Mouse (Mus musculus) midbrain, postnatal 0 days (tissue): ENCODE data around the gene Fyn. TPM values are rescaled to one million over a fixed set of nuclear protein-coding genes. Genes with fewer than 3 reads are reported as not detected.

Experiments used
- ATAC-seq: fragments of 200-750 bp; cut with Nextera tagmentation; 2 replicates; pipeline ENCODE4 v1.8.0; 2017; ENCODE audit warnings: moderate number of reproducible peaks, mild to moderate bottlenecking, moderate TSS enrichment, moderate library complexity; ENCODE audit not compliant: low FRiP score
- DNase-seq: peaks from one replicate; pipeline ENCODE4 v3.0.0-alpha.2; 2015; ENCODE audit warnings: low spot score
- H3K27ac ChIP-seq: fragments of 300-500 bp; sonication (generic); 2 replicates; pipeline ENCODE4 v1.5.1; 2014; ENCODE audit warnings: low read depth, mild to moderate bottlenecking, low read length, mixed read lengths
- H3K27me3 ChIP-seq: fragments of 300-500 bp; sonication (generic); 2 replicates; pipeline ENCODE4 v1.6.1; 2014; ENCODE audit warnings: low read length, control low read depth, mixed read lengths; ENCODE audit not compliant: insufficient read depth
- H3K36me3 ChIP-seq: fragments of 300-500 bp; sonication (generic); 2 replicates; pipeline ENCODE4 v1.6.1; 2014; ENCODE audit warnings: low read length, control low read depth, mixed read lengths; ENCODE audit not compliant: insufficient read depth
- H3K4me1 ChIP-seq: fragments of 300-500 bp; sonication (generic); 2 replicates; pipeline ENCODE4 v1.6.1; 2014; ENCODE audit warnings: mild to moderate bottlenecking, control low read depth, antibody characterized with exemption, low read length, mixed read lengths; ENCODE audit not compliant: insufficient read depth
- H3K4me2 ChIP-seq: fragments of 300-500 bp; sonication (generic); 2 replicates; pipeline ENCODE4 v1.6.1; 2014; ENCODE audit warnings: low read depth, mild to moderate bottlenecking, low read length, mixed read lengths; ENCODE audit not compliant: poor library complexity, severe bottlenecking
- H3K4me3 ChIP-seq: fragments of 300-500 bp; sonication (generic); 2 replicates; pipeline ENCODE4 v1.5.1; 2014; ENCODE audit warnings: low read depth, mild to moderate bottlenecking, low read length, moderate library complexity
- H3K9ac ChIP-seq: fragments of 300-500 bp; sonication (generic); replicated peaks from 2 replicates; pipeline ENCODE4 v1.6.1; 2014; ENCODE audit warnings: mild to moderate bottlenecking, low read length, moderate library complexity, mixed read lengths; ENCODE audit not compliant: poor library complexity, severe bottlenecking
- H3K9me3 ChIP-seq: fragments of 300-500 bp; sonication (generic); 2 replicates; pipeline ENCODE4 v1.6.1; 2016; ENCODE audit warnings: low read length, control low read depth
- CTCF ChIP-seq: IDR thresholded peaks from 2 replicates; pipeline ENCODE4 v1.5.1; 2016; ENCODE audit warnings: antibody characterized with exemption, mild to moderate bottlenecking
- WGBS: fragments of 180-500 bp; shearing (Covaris S2); extraction: QIAGEN DNeasy Blood & Tissue Kit; methylation state at CpG from one replicate; pipeline ENCODE4 v1.1.7; 2014; 5-methylcytosine and 5-hydroxymethylcytosine counted together
- polyA plus RNA-seq: library from polyadenylated mRNA; unstranded; fragments of >200 nt; fragmentation: Nextera tagmentation; extraction: Ambion mirVana; gene quantifications from 2 replicates; pipeline ENCODE4 v1.2.1, GENCODE M21; 2015
- total RNA-seq: library from RNA; depleted of rRNA; stranded (reverse); fragments of >200 nt; gene quantifications from 2 replicates; pipeline ENCODE4 v1.2.3, GENCODE M21; 2014

Fyn gene
- total and polyA plus RNA-seq, 2 experiments from 2014 or later, result 82.9 to 121 TPM

- 93% methylated on average over 6 of the region's 6 CpGs for WGBS
- Histone ChIP-seq H3K4me2 (no peak overlapping the region), H3K27me3 (no peaks in the 10 kb centered on the region), H3K9ac (no peak overlapping the region), H3K36me3 (no peaks in the 10 kb centered on the region), H3K27ac (no peak overlapping the region), H3K4me1 (peaks cover 4% of the 10 kb centered on the region; the same call in 1 of the 2 replicates), H3K4me3 (no peak overlapping the region), H3K9me3 (no peaks in the 10 kb centered on the region)
- DNase-seq, result no peak
- no peak for ATAC-seq
- no peak for TF ChIP-seq CTCF
Observed at GRCm38 (mm10) chr10:39410151-39410649, 41.5 kb downstream of the Fyn start.

DNA sequence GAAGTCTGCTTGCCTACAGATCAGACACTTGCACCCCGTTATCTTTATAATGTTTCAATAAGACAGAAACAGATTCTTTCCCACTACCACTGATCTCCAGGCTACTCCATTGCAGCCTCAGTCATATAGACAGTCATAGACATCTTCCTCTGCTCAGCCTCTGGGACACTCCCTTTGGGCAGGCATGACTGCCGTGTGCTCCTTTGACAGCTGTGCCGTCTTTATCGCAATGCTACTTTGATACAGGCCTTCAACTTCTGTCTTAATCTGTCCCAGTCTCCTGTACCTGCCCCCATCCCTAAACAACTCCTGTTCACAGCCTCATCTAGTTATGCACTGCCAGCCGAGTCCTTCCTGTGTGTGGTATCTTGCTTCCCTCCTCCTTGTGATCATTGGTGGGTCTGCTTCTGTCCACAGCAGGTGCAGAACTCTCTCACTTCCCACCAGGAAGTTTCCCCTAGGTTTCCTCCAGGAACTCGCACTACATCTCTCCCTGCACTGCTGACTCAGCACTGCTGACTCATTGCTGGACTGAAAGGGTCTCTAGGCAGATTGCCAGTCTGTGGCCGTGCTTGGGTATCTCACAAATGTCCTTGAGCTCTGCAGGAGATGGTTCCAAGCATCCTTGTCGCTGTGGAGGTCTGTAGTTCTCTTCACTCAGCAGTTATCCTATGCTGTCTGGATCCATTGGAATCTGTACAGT is 43.4 kb downstream of the Fyn start:
- Histone ChIP-seq H3K27ac (no peak overlapping the region), H3K9me3 (no peaks in the 10 kb centered on the region), H3K9ac (no peak overlapping the region), H3K4me1 (0 out of 2 replicates have a peak, but pooled peaks cover under 1% of the 10 kb centered on the region), H3K36me3 (no peaks in the 10 kb centered on the region), H3K4me2 (no peak overlapping the region), H3K27me3 (no peaks in the 10 kb centered on the region), H3K4me3 (no peak overlapping the region)
- TF ChIP-seq CTCF, result no peak
- WGBS, result 70% methylated on average over 8 of the region's 8 CpGs
- ATAC-seq (no peak), DNase-seq (peak; percentile 63)

DNA sequence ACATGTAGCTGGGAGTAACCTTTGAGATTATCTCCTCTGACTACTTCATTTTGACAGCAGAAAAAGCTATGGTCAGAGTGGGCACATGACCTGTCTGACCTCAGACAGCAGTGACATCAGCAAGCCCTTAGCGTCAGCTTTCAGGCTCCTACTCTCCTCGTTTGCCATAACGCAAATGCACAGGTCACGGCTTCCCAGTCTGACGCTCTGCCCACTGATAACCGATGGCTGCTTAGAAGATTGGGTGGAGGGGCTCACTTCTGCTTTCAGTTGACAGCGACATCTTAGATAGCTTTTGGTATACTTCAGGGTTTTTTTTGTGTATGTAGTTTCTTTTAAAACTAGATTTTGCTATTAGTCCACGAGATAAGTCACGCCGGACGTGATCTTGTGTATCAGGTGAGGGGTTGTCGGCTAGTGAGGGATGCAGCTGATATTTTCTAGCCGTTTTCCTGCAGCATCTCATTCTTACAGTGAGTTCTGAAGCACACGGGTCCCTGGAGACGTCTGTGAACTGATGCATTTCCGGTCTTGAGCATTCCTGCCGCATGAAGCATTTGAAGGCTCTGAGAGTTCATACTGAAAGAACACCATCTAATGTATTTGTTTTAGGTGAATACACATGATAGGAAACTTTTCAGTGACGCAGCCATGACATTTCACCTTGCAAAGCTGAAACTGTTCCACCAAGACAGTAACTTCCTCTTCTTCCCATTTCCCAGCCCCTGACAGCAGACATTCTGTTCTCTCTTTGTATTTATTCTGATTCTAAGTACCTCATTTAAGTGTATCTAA is 44.4 kb downstream of the Fyn start:
- no peak overlapping the region for H3K4me3 ChIP-seq
- no peak for TF ChIP-seq CTCF
- no peaks in the 10 kb centered on the region for H3K9me3 ChIP-seq
- no peak for ATAC-seq
- no peak overlapping the region for H3K4me2 ChIP-seq
- no peaks in the 10 kb centered on the region for H3K27me3 ChIP-seq
- H3K4me1 ChIP-seq, result peaks cover 6% of the 10 kb centered on the region; the same call in 1 of the 2 replicates
- H3K36me3 ChIP-seq, result no peaks in the 10 kb centered on the region
- 77% methylated on average over 18 of the region's 18 CpGs for WGBS
- DNase-seq, result no peak
- H3K9ac ChIP-seq, result no peak overlapping the region
- H3K27ac ChIP-seq, result no peak overlapping the region

DNA sequence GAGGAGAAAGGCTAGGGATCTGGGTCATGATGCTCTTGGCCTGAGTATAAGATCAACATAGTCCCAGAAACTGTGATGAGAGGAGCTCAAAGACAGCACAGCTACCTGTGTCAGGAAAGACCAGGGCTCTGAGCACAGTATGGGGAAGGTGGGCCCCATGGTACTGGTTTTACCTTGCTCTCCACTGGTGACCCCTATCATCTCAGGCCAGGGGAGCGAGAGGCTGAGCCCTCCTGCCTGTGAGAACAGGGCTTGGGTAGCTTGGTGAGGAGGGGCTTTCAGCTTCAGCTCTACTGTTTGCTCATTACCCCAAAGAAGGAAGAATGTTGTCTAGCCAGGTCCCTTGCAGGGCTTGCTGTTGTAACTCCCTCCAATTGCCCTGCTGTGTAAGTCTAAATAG is 45.4 kb downstream of the Fyn start:
- ATAC-seq (no peak), DNase-seq (no peak)
- no peaks in the 10 kb centered on the region for H3K27me3 ChIP-seq
- no peaks in the 10 kb centered on the region for H3K9me3 ChIP-seq
- no peak overlapping the region for H3K9ac ChIP-seq
- H3K4me1 ChIP-seq, result peaks cover 6% of the 10 kb centered on the region; the same call in 1 of the 2 replicates
- no peak overlapping the region for H3K4me3 ChIP-seq
- H3K36me3 ChIP-seq, result no peaks in the 10 kb centered on the region
- no peak for TF ChIP-seq CTCF
- 100% methylated on average over 1 of the region's 1 CpGs for WGBS
- H3K27ac ChIP-seq, result no peak overlapping the region
- no peak overlapping the region for H3K4me2 ChIP-seq

- Histone ChIP-seq H3K4me2 (no peak overlapping the region), H3K4me1 (peaks cover 6% of the 10 kb centered on the region; the same call in 1 of the 2 replicates), H3K27ac (no peak overlapping the region), H3K9me3 (no peaks in the 10 kb centered on the region), H3K4me3 (no peak overlapping the region), H3K27me3 (no peaks in the 10 kb centered on the region), H3K36me3 (no peaks in the 10 kb centered on the region), H3K9ac (no peak overlapping the region)
- TF ChIP-seq CTCF, result no peak
- DNase-seq (no peak), ATAC-seq (no peak)
- WGBS, result 63% methylated on average over 2 of the region's 2 CpGs
Observed at GRCm38 (mm10) chr10:39415586-39415985, 46.9 kb downstream of the Fyn start.

DNA sequence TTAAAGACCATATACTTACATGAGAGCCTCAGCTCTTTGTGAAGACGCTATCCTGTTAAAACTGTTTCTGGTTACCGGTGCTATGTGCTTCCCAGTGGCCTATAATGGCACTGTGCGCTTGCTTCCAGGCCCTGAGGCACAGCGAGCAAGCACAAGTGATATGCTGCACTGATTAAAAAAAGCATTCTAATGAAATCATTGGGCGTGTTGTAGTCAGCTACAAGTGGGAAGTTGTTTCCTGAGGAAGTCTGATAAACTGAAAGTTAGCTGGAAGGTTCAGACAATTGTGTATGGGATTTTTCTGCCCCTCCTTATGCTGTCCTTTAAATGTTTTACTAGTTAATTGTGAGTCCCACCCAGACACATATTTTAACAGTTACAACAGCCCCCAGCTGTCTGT is 49.0 kb downstream of the Fyn start:
- ATAC-seq (no peak), DNase-seq (no peak)
- no peak for TF ChIP-seq CTCF
- H3K4me2 ChIP-seq, result no peak overlapping the region
- no peak overlapping the region for H3K4me3 ChIP-seq
- H3K36me3 ChIP-seq, result no peaks in the 10 kb centered on the region
- 59% methylated on average over 5 of the region's 5 CpGs for WGBS
- no peak overlapping the region for H3K27ac ChIP-seq
- no peak overlapping the region for H3K9ac ChIP-seq
- H3K27me3 ChIP-seq, result no peaks in the 10 kb centered on the region
- H3K4me1 ChIP-seq, result peaks cover 14% of the 10 kb centered on the region
- no peaks in the 10 kb centered on the region for H3K9me3 ChIP-seq
